Mouse (Mus musculus) 3T3-L1 (cell line): ENCODE results near the gene Olfr777.
"Not testable (repeated sequence)": the region's sequence is repeated elsewhere in the genome, so short reads cannot be mapped to it uniquely, and the experiment has no call there.

Experiments
- DNase-seq: peaks from one replicate; pipeline ENCODE4 v3.0.0-alpha.2; 2015; ENCODE audit warnings: low read depth, low spot score

The Olfr777 gene

DNA sequence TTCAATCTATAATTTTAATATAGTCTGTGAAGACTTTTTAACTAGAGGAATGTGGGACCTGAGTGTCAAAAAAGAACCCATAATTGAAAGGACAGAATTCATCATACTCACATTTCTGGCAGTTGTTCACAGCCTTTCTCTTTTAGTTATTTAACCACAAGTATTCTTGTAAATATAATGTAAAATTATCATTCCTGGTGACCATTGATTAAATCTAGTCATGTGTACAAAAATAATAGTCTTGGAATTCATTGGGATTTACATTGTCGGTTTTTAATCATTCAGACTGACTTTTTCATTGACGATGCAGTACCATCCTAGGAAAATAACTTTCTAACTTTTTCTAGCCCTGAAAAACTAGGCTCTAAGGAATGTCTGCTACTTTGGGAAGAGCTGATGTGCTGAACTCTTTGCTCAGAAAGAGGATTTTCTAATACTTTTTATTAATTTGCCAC lies at the start of gene Olfr777:
TSS of gene Olfr777 (minus strand) at position 405 of the 455 bp plus-strand sequence.
- DNase-seq, result no peak

DNA sequence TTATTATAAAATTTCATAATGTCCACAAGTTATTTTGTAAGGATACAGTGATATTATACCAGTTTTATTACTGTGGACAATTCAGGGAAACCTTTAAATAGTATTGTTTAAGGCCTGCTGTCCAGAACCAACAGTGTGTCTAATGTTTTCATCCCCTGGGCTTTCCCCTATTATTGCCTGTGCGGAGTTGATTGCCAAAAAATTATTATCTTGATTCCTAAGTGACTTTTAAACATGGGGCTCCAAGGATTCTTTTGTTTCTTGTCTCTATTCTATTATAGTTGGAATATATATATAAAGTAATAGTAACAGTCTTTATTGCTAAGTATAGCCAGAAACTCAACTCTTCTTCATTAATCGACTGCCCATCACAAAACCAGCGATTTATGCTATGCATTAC lies 46.5 kb upstream of the Olfr777 start, which contains the start of gene Olfr780:
TSS of gene Olfr780 (plus strand) at position 301 of the 400 bp plus-strand sequence.
- no peak for DNase-seq

DNA sequence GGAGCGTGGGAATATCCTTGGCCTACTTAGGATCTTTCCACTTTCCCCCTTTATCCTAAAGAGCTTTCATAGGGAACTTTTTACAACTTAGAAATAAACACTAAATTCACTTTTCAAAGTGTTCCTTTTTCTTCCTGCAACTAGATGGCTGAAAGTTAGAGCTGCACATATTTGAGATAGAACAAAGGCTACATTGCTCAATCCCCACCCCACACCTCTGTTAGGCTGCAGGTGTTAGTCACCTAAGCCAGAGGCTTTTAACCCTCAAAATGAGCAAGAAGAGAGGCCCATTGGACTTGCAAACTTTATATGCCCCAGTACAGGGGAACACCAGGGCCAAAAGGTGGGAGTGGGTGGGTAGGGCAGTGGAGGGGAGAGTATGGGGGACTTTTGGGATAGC lies 42.2 kb upstream of the Olfr777 start:
- not testable (repeated sequence) for DNase-seq

DNA sequence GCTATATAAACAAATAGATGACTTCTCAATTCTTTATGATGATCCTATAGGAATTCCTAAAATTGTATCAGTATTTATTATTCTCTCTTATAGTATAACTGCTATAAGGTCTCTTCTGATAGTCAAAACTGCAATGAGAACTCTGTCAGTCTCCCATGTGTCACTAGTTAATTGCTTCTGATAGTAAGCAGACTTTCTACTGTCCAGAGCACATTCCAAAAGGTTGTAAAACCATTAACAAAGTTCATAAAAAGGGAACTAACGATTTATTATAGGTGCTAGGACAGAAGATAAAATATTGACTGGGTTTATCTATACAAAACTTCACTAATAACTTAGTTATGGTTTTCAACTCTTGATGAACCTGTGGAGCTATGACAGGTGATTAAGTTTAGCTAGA lies 41.7 kb upstream of the Olfr777 start:
- DNase-seq, result not testable (repeated sequence)

DNA sequence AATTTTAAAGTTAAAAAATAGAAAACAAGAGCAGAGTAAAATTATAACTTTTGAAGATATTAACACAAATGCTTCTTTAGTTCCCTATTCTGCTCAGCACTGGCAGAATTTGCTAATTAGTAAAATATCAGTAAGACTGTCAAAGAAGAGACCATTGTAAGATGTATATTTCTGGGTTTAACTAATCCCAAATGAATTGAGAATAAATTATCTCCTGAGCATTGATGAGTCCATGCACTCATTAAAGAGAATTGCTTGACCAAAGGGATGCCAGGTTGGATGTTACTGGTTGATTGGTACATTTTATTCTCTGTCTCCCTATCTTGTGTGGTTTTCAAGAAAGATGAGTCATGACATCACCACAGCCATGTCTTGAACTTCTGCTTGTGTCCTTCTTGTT lies 12.5 kb downstream of the Olfr777 start, which contains the start of gene Olfr776:
TSS of gene Olfr776 (plus strand) at position 301 of the 400 bp plus-strand sequence.
- no peak for DNase-seq

DNA sequence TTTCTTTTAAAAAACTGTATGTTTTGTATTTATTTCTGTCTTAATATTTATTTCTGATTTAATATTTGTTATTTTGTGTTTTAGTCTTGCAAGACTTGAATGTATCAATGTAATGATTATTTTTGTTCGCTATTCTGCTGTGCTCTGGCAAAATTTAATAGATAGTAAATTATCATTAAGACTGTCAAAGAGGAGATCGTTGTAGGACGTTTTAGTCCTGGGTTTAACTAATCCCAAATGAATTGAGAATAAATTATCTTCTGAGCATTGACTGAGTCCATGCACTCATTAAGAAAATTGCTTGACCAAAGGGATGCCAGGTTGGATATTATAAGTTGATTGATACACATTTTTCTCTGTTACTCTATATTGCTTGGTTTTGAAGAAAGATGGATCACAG lies 23.2 kb downstream of the Olfr777 start, which contains the start of gene Olfr775:
TSS of gene Olfr775 (plus strand) at position 301 of the 400 bp plus-strand sequence.
- no peak for DNase-seq

DNA sequence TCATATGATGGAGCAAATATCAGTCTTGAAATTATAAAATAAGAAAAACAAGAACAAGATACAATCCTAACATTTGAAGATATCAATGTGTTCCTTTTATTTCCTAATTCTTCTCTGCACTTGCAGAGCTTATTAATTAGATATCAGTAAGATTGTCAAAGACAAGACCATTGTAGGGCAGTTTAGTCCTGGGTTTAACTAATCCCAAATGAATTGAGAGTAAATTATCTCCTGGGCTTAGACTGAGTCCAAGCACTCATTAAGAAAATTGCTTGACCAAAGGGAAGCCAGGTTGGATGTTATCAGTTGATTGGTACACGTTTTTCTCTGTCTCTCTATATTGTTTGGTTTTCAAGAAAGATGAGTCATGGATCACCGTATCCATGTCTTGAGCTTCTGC lies 35.4 kb downstream of the Olfr777 start, which contains the start of gene Olfr774:
TSS of gene Olfr774 (plus strand) at position 301 of the 400 bp plus-strand sequence.
- DNase-seq, result no peak

DNA sequence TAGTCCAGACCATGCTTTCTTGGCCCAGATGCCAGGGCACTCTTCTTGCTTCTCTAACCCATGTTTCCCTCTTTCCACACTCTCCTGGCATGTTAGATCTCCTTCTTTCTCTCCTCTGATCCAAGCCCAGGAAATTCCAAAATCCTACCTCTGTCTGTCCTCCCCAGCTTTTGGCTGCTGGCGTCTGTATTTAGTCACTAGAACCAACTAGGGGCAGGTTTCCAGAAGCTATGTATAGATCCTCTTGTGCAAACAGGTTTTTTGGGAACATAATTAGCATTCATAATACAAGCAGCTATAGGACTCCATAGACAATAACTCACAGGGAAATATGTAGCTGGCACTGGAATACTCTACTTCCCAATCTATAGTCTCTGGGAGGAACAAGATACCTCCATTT lies 40.5 kb downstream of the Olfr777 start:
- no peak for DNase-seq
